Mouse (Mus musculus) midbrain, embryonic 16.5 days (tissue): Measurements from ENCODE around the gene Uqcc1. TPM values are rescaled to one million over a fixed set of nuclear protein-coding genes. Genes with fewer than 3 reads are reported as not detected.

Experiments
- ATAC-seq: fragments of 200-750 bp; cut with Nextera tagmentation; 2 replicates; pipeline ENCODE4 v1.8.0; 2017; ENCODE audit warnings: moderate TSS enrichment
- H3K27ac ChIP-seq: fragments of 300-500 bp; sonication (generic); 2 replicates; pipeline ENCODE4 v1.5.1; 2014; ENCODE audit warnings: mild to moderate bottlenecking, low read length, mixed read lengths
- H3K27me3 ChIP-seq: fragments of 300-500 bp; sonication (generic); 2 replicates; pipeline ENCODE4 v1.6.1; 2014; ENCODE audit warnings: low read depth, low read length, mixed read lengths; ENCODE audit not compliant: control insufficient read depth, insufficient read depth
- H3K36me3 ChIP-seq: fragments of 300-500 bp; sonication (generic); 2 replicates; pipeline ENCODE4 v1.6.1; 2014; ENCODE audit warnings: mild to moderate bottlenecking, low read length, moderate library complexity, mixed read lengths; ENCODE audit not compliant: control insufficient read depth, insufficient read depth
- H3K4me1 ChIP-seq: fragments of 300-500 bp; sonication (generic); 2 replicates; pipeline ENCODE4 v1.6.1; 2014; ENCODE audit warnings: mild to moderate bottlenecking, low read length, mixed read lengths; ENCODE audit not compliant: control insufficient read depth, insufficient read depth
- H3K4me2 ChIP-seq: fragments of 300-500 bp; sonication (generic); 2 replicates; pipeline ENCODE4 v1.6.1; 2014; ENCODE audit warnings: mild to moderate bottlenecking, low read length, mixed read lengths
- H3K4me3 ChIP-seq: fragments of 300-500 bp; sonication (generic); 2 replicates; pipeline ENCODE4 v1.5.1; 2014; ENCODE audit warnings: low read depth, mild to moderate bottlenecking, low read length, moderate library complexity, mixed read lengths
- H3K9ac ChIP-seq: fragments of 300-500 bp; sonication (generic); 2 replicates; pipeline ENCODE4 v1.6.1; 2014; ENCODE audit warnings: low read depth, low read length, mixed read lengths
- H3K9me3 ChIP-seq: fragments of 300-500 bp; sonication (generic); replicated peaks from 2 replicates; pipeline ENCODE4 v1.6.1; 2014; ENCODE audit warnings: mild to moderate bottlenecking, low read length, mixed read lengths; ENCODE audit not compliant: control insufficient read depth, poor library complexity, severe bottlenecking
- WGBS: fragments of 180-500 bp; shearing (Covaris S2); extraction: QIAGEN DNeasy Blood & Tissue Kit; methylation state at CpG from one replicate; pipeline ENCODE4 v1.1.7; 2014; 5-methylcytosine and 5-hydroxymethylcytosine counted together
- polyA plus RNA-seq: library from polyadenylated mRNA; unstranded; fragments of >200 nt; fragmentation: Nextera tagmentation; extraction: Ambion mirVana; gene quantifications from 2 replicates; pipeline ENCODE4 v1.2.1, GENCODE M21; 2015

Gene Uqcc1
- polyA plus RNA-seq, 1 experiment from 2014 or later = 63.3 TPM

- H3K36me3 ChIP-seq = peaks cover 20% of the 10 kb centered on the region
- no peak overlapping the region for H3K27ac ChIP-seq
- no peak overlapping the region for H3K4me3 ChIP-seq
- no peaks in the 10 kb centered on the region for H3K27me3 ChIP-seq
- no peaks in the 10 kb centered on the region for H3K4me1 ChIP-seq
- H3K4me2 ChIP-seq = no peak overlapping the region
- no peak overlapping the region for H3K9ac ChIP-seq
- no peak for ATAC-seq
- WGBS = 61% methylated on average over 6 of the region's 6 CpGs
- H3K9me3 ChIP-seq = no peaks in the 10 kb centered on the region
Measured at GRCm38 (mm10) chr2:155805231-155805924, 124.7 kb downstream of the Uqcc1 start.

- H3K9ac ChIP-seq = no peak overlapping the region
- H3K36me3 ChIP-seq = peaks cover 24% of the 10 kb centered on the region
- no peak for ATAC-seq
- H3K27me3 ChIP-seq = no peaks in the 10 kb centered on the region
- no peak overlapping the region for H3K27ac ChIP-seq
- H3K9me3 ChIP-seq = no peaks in the 10 kb centered on the region
- no peak overlapping the region for H3K4me2 ChIP-seq
- no peak overlapping the region for H3K4me3 ChIP-seq
- 76% methylated on average over 5 of the region's 5 CpGs for WGBS
- H3K4me1 ChIP-seq = no peaks in the 10 kb centered on the region
Measured at GRCm38 (mm10) chr2:155804053-155804452, 126.1 kb downstream of the Uqcc1 start.

GRCm38 (mm10) chr2:155802761-155803160 is 127.3 kb downstream of the Uqcc1 start:
- no peak for ATAC-seq
- H3K36me3 ChIP-seq = peaks cover 30% of the 10 kb centered on the region
- H3K27ac ChIP-seq = no peak overlapping the region
- H3K4me3 ChIP-seq = no peak overlapping the region
- no peaks in the 10 kb centered on the region for H3K4me1 ChIP-seq
- H3K9me3 ChIP-seq = no peaks in the 10 kb centered on the region
- 62% methylated on average over 3 of the region's 3 CpGs for WGBS
- H3K4me2 ChIP-seq = no peak overlapping the region
- no peak overlapping the region for H3K9ac ChIP-seq
- H3K27me3 ChIP-seq = no peaks in the 10 kb centered on the region

- no peak overlapping the region for H3K4me2 ChIP-seq
- H3K27me3 ChIP-seq = no peaks in the 10 kb centered on the region
- H3K36me3 ChIP-seq = peaks cover 37% of the 10 kb centered on the region
- H3K9ac ChIP-seq = no peak overlapping the region
- 65% methylated on average over 3 of the region's 3 CpGs for WGBS
- no peak for ATAC-seq
- no peaks in the 10 kb centered on the region for H3K9me3 ChIP-seq
- no peaks in the 10 kb centered on the region for H3K4me1 ChIP-seq
- no peak overlapping the region for H3K4me3 ChIP-seq
- H3K27ac ChIP-seq = no peak overlapping the region
Measured at GRCm38 (mm10) chr2:155798613-155799012, 131.5 kb downstream of the Uqcc1 start.

Other genes with a start within 250 kb of the Uqcc1 start
- 152 and 157 TPM in 2 replicates for gene Trpc4ap, start 237.9 kb downstream of the Uqcc1 start, polyA plus RNA-seq
- 46.3 and 49.6 TPM in 2 replicates for gene Edem2, start 200.8 kb downstream of the Uqcc1 start, polyA plus RNA-seq
- gene Gm17581, start 194.4 kb downstream of the Uqcc1 start, polyA plus RNA-seq = not detected in 2 replicates
- gene Procr, start 179.2 kb downstream of the Uqcc1 start, polyA plus RNA-seq = 2.4 and 2.8 TPM in 2 replicates
- 16.4 and 16.7 TPM in 2 replicates for gene Mmp24, start 155.0 kb downstream of the Uqcc1 start, polyA plus RNA-seq
- gene BC029722, start 110.9 kb downstream of the Uqcc1 start, polyA plus RNA-seq = 38.9 and 44.0 TPM in 2 replicates
- 134 and 136 TPM in 2 replicates for gene Eif6, start 103.4 kb downstream of the Uqcc1 start, polyA plus RNA-seq
- 0.49 and 0.51 TPM in 2 replicates for gene Fam83c, start 95.5 kb downstream of the Uqcc1 start, polyA plus RNA-seq
- not detected in 2 replicates for gene Gm15557, start 10.4 kb upstream of the Uqcc1 start, polyA plus RNA-seq
- 0.95 and 1.8 TPM in 2 replicates for gene Gdf5, start 15.1 kb upstream of the Uqcc1 start, polyA plus RNA-seq
- 13.3 and 13.7 TPM in 2 replicates for gene Cep250, start 26.1 kb upstream of the Uqcc1 start, polyA plus RNA-seq
- 1.2 and 1.3 TPM in 2 replicates for gene 6430550D23Rik, start 77.7 kb upstream of the Uqcc1 start, polyA plus RNA-seq
- 407 and 448 TPM in 2 replicates for gene Ergic3, start 77.7 kb upstream of the Uqcc1 start, polyA plus RNA-seq
- 0.30 TPM in 1 of 2 replicates, not detected in the other for gene Fer1l4, start 122.6 kb upstream of the Uqcc1 start, polyA plus RNA-seq
- 7.2 and 7.8 TPM in 2 replicates for gene Spag4, start 134.9 kb upstream of the Uqcc1 start, polyA plus RNA-seq
- 23.2 and 25.8 TPM in 2 replicates for gene Cpne1, start 181.7 kb upstream of the Uqcc1 start, polyA plus RNA-seq
- 26.2 and 30.1 TPM in 2 replicates for gene Rbm12, start 181.7 kb upstream of the Uqcc1 start, polyA plus RNA-seq
- gene Gm28036, start 196.8 kb upstream of the Uqcc1 start, polyA plus RNA-seq = 21.8 and 22.3 TPM in 2 replicates
- 381 and 383 TPM in 2 replicates for gene Romo1, start 213.7 kb upstream of the Uqcc1 start, polyA plus RNA-seq
- gene Nfs1, start 213.9 kb upstream of the Uqcc1 start, polyA plus RNA-seq = 35.3 and 37.6 TPM in 2 replicates
- 406 and 441 TPM in 2 replicates for gene Rbm39, start 249.9 kb upstream of the Uqcc1 start, polyA plus RNA-seq